Mouse (Mus musculus) kidney, embryonic 14.5 days (tissue): ENCODE measurements around the gene Ovol1. TPM values are rescaled to one million over a fixed set of nuclear protein-coding genes. Genes with fewer than 3 reads are reported as not detected.
A peak's percentile ranks its signal among the peaks of the same experiment; 100 is the strongest.

ENCODE experiments used
- ATAC-seq: fragments of 200-750 bp; cut with Nextera tagmentation; 2 replicates; pipeline ENCODE4 v1.8.0; 2017; ENCODE audit warnings: moderate number of reproducible peaks, mild to moderate bottlenecking, moderate TSS enrichment, moderate library complexity; ENCODE audit not compliant: low FRiP score, low TSS enrichment
- H3K27ac ChIP-seq: fragments of 300-500 bp; sonication (generic); 2 replicates; pipeline ENCODE4 v1.5.1; 2014; ENCODE audit warnings: low read depth, mild to moderate bottlenecking, low read length, moderate library complexity, mixed read lengths
- H3K27me3 ChIP-seq: fragments of 300-500 bp; sonication (generic); 2 replicates; pipeline ENCODE4 v1.6.1; 2014; ENCODE audit warnings: mild to moderate bottlenecking, low read length; ENCODE audit not compliant: control insufficient read depth, insufficient read depth
- H3K36me3 ChIP-seq: fragments of 300-500 bp; sonication (generic); 2 replicates; pipeline ENCODE4 v1.6.1; 2014; ENCODE audit warnings: low read length, mixed read lengths; ENCODE audit not compliant: control insufficient read depth, insufficient read depth
- H3K4me1 ChIP-seq: fragments of 300-500 bp; sonication (generic); 2 replicates; pipeline ENCODE4 v1.6.1; 2014; ENCODE audit warnings: low read length, mixed read lengths; ENCODE audit not compliant: control insufficient read depth, insufficient read depth
- H3K4me2 ChIP-seq: fragments of 300-500 bp; sonication (generic); replicated peaks from 2 replicates; pipeline ENCODE4 v1.6.1; 2014; ENCODE audit warnings: low read depth, mild to moderate bottlenecking, low read length
- H3K4me3 ChIP-seq: fragments of 300-500 bp; sonication (generic); 2 replicates; pipeline ENCODE4 v1.5.1; 2014; ENCODE audit warnings: mild to moderate bottlenecking, low read length
- H3K9ac ChIP-seq: fragments of 300-500 bp; sonication (generic); 2 replicates; pipeline ENCODE4 v1.6.1; 2014; ENCODE audit warnings: low read depth, mild to moderate bottlenecking, low read length, moderate library complexity
- H3K9me3 ChIP-seq: fragments of 300-500 bp; sonication (generic); 2 replicates; pipeline ENCODE4 v1.6.1; 2016; ENCODE audit warnings: low read length; ENCODE audit not compliant: control insufficient read depth
- WGBS: fragments of 180-500 bp; shearing (Covaris S2); extraction: QIAGEN DNeasy Blood & Tissue Kit; methylation state at CpG from one replicate; pipeline ENCODE4 v1.1.7; 2014; 5-methylcytosine and 5-hydroxymethylcytosine counted together
- polyA plus RNA-seq: library from polyadenylated mRNA; unstranded; fragments of >200 nt; fragmentation: Nextera tagmentation; extraction: Ambion mirVana; gene quantifications from 2 replicates; pipeline ENCODE4 v1.2.1, GENCODE M21; 2014

The Ovol1 gene
- polyA plus RNA-seq, 1 experiment from 2014 or later: 11.8 TPM

GRCm38 (mm10) chr19:5571831-5572230 lies 11.4 kb upstream of the Ovol1 start:
- no peak for ATAC-seq
- H3K27me3 ChIP-seq: peaks cover under 1% of the 10 kb centered on the region; the same call in 1 of the 2 replicates
- peaks cover 4% of the 10 kb centered on the region for H3K4me1 ChIP-seq
- peaks cover 22% of the 10 kb centered on the region for H3K36me3 ChIP-seq
- H3K9ac ChIP-seq: no peak overlapping the region
- no peak overlapping the region for H3K4me2 ChIP-seq
- 80% methylated on average over 5 of the region's 5 CpGs for WGBS
- H3K9me3 ChIP-seq: no peaks in the 10 kb centered on the region
- H3K27ac ChIP-seq: no peak overlapping the region
- H3K4me3 ChIP-seq: no peak overlapping the region

GRCm38 (mm10) chr19:5570353-5571246 lies 10.2 kb upstream of the Ovol1 start:
- H3K9me3 ChIP-seq: no peaks in the 10 kb centered on the region
- peaks cover 9% of the 10 kb centered on the region; the same call in 1 of the 2 replicates for H3K27me3 ChIP-seq
- no peak overlapping the region for H3K4me3 ChIP-seq
- peaks cover 14% of the 10 kb centered on the region for H3K4me1 ChIP-seq
- ATAC-seq: no peak
- H3K36me3 ChIP-seq: peaks cover 22% of the 10 kb centered on the region
- 88% methylated on average over 32 of the region's 32 CpGs for WGBS
- no peak overlapping the region for H3K4me2 ChIP-seq
- 0 out of 2 replicates have a peak overlapping the region, but pooled peaks have one; percentile 4 for H3K9ac ChIP-seq
- H3K27ac ChIP-seq: no peak overlapping the region

- peaks cover 14% of the 10 kb centered on the region for H3K4me1 ChIP-seq
- no peak for ATAC-seq
- no peak overlapping the region for H3K27ac ChIP-seq
- no peak overlapping the region for H3K4me2 ChIP-seq
- no peak overlapping the region for H3K4me3 ChIP-seq
- no peaks in the 10 kb centered on the region for H3K9me3 ChIP-seq
- H3K36me3 ChIP-seq: peaks cover 22% of the 10 kb centered on the region
- peaks cover 9% of the 10 kb centered on the region; the same call in 1 of the 2 replicates for H3K27me3 ChIP-seq
- 91% methylated on average over 10 of the region's 10 CpGs for WGBS
- no peak overlapping the region for H3K9ac ChIP-seq
Observed at GRCm38 (mm10) chr19:5569521-5569920, 9.1 kb upstream of the Ovol1 start.

- no peaks in the 10 kb centered on the region for H3K9me3 ChIP-seq
- H3K36me3 ChIP-seq: peaks cover 22% of the 10 kb centered on the region
- WGBS: 11% methylated on average over 27 of the region's 27 CpGs
- H3K27me3 ChIP-seq: peaks cover 12% of the 10 kb centered on the region; the same call in 1 of the 2 replicates
- peak overlapping the region; percentile 71; the same call in 1 of the 2 replicates for H3K9ac ChIP-seq
- H3K4me2 ChIP-seq: peak overlapping the region; percentile 94
- ATAC-seq: peak; percentile 3; the same call in 1 of the 2 replicates
- peaks cover 14% of the 10 kb centered on the region for H3K4me1 ChIP-seq
- peak overlapping the region; percentile 63 for H3K4me3 ChIP-seq
- H3K27ac ChIP-seq: peak overlapping the region; percentile 90; the same call in 1 of the 2 replicates
Observed at GRCm38 (mm10) chr19:5568470-5569140, 8.2 kb upstream of the Ovol1 start.

GRCm38 (mm10) chr19:5567534-5568469 lies 7.4 kb upstream of the Ovol1 start, which contains the start of gene Ap5b1:
Gene Ap5b1, plus strand, starts transcription at chr19:5568025.
- H3K4me1 ChIP-seq: peaks cover 14% of the 10 kb centered on the region
- peak within 1 kb of the TSS; percentile 94 for H3K4me2 ChIP-seq
- peak; percentile 89 for ATAC-seq
- peak within 1 kb of the TSS; percentile 71 for H3K9ac ChIP-seq
- peaks cover 12% of the 10 kb centered on the region; the same call in 1 of the 2 replicates for H3K27me3 ChIP-seq
- peak within 1 kb of the TSS; percentile 90 for H3K27ac ChIP-seq
- H3K9me3 ChIP-seq: no peaks in the 10 kb centered on the region
- under 1% methylated on average over 79 of the region's 102 CpGs for WGBS
- peaks cover 22% of the 10 kb centered on the region for H3K36me3 ChIP-seq
- peak within 1 kb of the TSS; percentile 63 for H3K4me3 ChIP-seq

- H3K9ac ChIP-seq: peak overlapping the region; percentile 71
- peak overlapping the region; percentile 94 for H3K4me2 ChIP-seq
- WGBS: 2% methylated on average over 26 of the region's 26 CpGs
- peak; percentile 45 for ATAC-seq
- peaks cover 22% of the 10 kb centered on the region for H3K36me3 ChIP-seq
- no peaks in the 10 kb centered on the region for H3K9me3 ChIP-seq
- H3K4me3 ChIP-seq: peak overlapping the region; percentile 63
- peaks cover 14% of the 10 kb centered on the region for H3K4me1 ChIP-seq
- H3K27ac ChIP-seq: peak overlapping the region; percentile 90
- peaks cover 17% of the 10 kb centered on the region; the same call in 1 of the 2 replicates for H3K27me3 ChIP-seq
Observed at GRCm38 (mm10) chr19:5567180-5567533, 6.7 kb upstream of the Ovol1 start.

- ATAC-seq: no peak
- H3K27me3 ChIP-seq: peaks cover 25% of the 10 kb centered on the region
- 60% methylated on average over 5 of the region's 5 CpGs for WGBS
- no peaks in the 10 kb centered on the region for H3K9me3 ChIP-seq
- H3K4me3 ChIP-seq: no peak overlapping the region; the same call in 1 of the 2 replicates
- H3K9ac ChIP-seq: no peak overlapping the region
- H3K4me1 ChIP-seq: peaks cover 14% of the 10 kb centered on the region
- peaks cover 22% of the 10 kb centered on the region for H3K36me3 ChIP-seq
- no peak overlapping the region for H3K27ac ChIP-seq
- H3K4me2 ChIP-seq: peak overlapping the region; percentile 94; the same call in 1 of the 2 replicates
Observed at GRCm38 (mm10) chr19:5566316-5566715, 5.9 kb upstream of the Ovol1 start.

- H3K27me3 ChIP-seq: peaks cover 59% of the 10 kb centered on the region
- ATAC-seq: no peak
- no peak overlapping the region for H3K4me2 ChIP-seq
- no peak overlapping the region for H3K9ac ChIP-seq
- H3K9me3 ChIP-seq: no peaks in the 10 kb centered on the region
- H3K27ac ChIP-seq: no peak overlapping the region
- no peaks in the 10 kb centered on the region for H3K36me3 ChIP-seq
- 90% methylated on average over 10 of the region's 10 CpGs for WGBS
- H3K4me1 ChIP-seq: peaks cover 32% of the 10 kb centered on the region
- no peak overlapping the region for H3K4me3 ChIP-seq
Observed at GRCm38 (mm10) chr19:5562776-5563175, 2.3 kb upstream of the Ovol1 start.
